In genomic region chr14:55527940-55528339, GRCm38 (mm10) we compare ENCODE assay signal across 9 mouse cellular contexts. TPM values are rescaled to one million over a fixed set of nuclear protein-coding genes. Genes with fewer than 3 reads are reported as not detected.
A peak's percentile ranks its signal among the peaks of the same experiment; 100 is the strongest.
DNase-seq lines count a peak whose midpoint lies in the region; ATAC-seq and TF ChIP-seq lines count a peak whose summit lies in the region.
"Had no signal": no experiment of that assay in that cellular context is flagged by ENCODE, and none has a peak within 500 bp of the region (broad histone marks: within the 10 kb centered on the region; RNA-seq: fewer than 3 reads in every experiment).

No protein-coding gene starts in this region.

- 8% methylated on average over 3 of the region's 3 CpGs for WGBS in thymus, adult 2 months

- DNase-seq in cerebellum, postnatal 10 days = peak; percentile 54 to 71
- DNase-seq in thymus, adult 2 months = peak; percentile 39
- no peak for DNase-seq in thymus, adult 18-20 months
- peak; percentile 74 for DNase-seq in retina, embryonic 14.5 days (ENCODE audit: low spot score)
- no peak for DNase-seq in layer of hippocampus, postnatal 14 days (ENCODE audit: low spot score in 2 of 2)
- DNase-seq in gastrocnemius, postnatal 25 days = no peak

- no peak for ATAC-seq in cerebellum, adult (ENCODE audit: insufficient number of reproducible peaks, low FRiP score, low TSS enrichment)
- peak; percentile 70 for ATAC-seq in granulocyte monocyte progenitor cell, adult 5-6 weeks (replicated peaks; ENCODE audit: poor library complexity, severe bottlenecking)

- no peaks in the 10 kb centered on the region for H3K36me3 ChIP-seq in thymus, adult 2 months (ENCODE audit: control insufficient read depth, insufficient read depth, low read length)
- H3K36me3 ChIP-seq: hindbrain, embryonic 15.5 days had no signal

- H3K27me3 ChIP-seq in thymus, adult 2 months (ENCODE audit: control insufficient read depth, insufficient read depth, low read length) = no peaks in the 10 kb centered on the region
- H3K27me3 ChIP-seq: hindbrain, embryonic 15.5 days had no signal

- no peak for TF ChIP-seq CTCF in thymus, adult 2 months (IDR thresholded peaks at IDR 0.05; ENCODE audit: borderline replicate concordance, control insufficient read depth, extremely low read depth, insufficient read depth, low read length, poor library complexity)

- no peak overlapping the region for H3K4me3 ChIP-seq in thymus, adult 2 months (ENCODE audit: control insufficient read depth, insufficient read depth, low read length)
- H3K4me3 ChIP-seq: hindbrain, embryonic 15.5 days had no signal

- no peak for TF ChIP-seq POLR2A in thymus, adult 2 months (IDR thresholded peaks at IDR 0.05; ENCODE audit: control insufficient read depth, extremely low read depth, insufficient read depth, low read length, poor library complexity)

- no peaks in the 10 kb centered on the region for H3K4me1 ChIP-seq in thymus, adult 2 months (replicated peaks; ENCODE audit: control insufficient read depth, insufficient read depth, low read length)
- H3K4me1 ChIP-seq: hindbrain, embryonic 15.5 days had no signal

- H3K27ac ChIP-seq in thymus, adult 2 months (ENCODE audit: control insufficient read depth, insufficient read depth, low read length) = no peak overlapping the region
- H3K27ac ChIP-seq: hindbrain, embryonic 15.5 days had no signal

RNA-seq across cellular contexts. Expression of gene Nrl, which starts 3.2 kb away (rescaled TPM):
- 0.50 and 0.70 TPM in 2 replicates for polyA plus RNA-seq in thymus, adult 2 months (2012; rRNA removed)
- total RNA-seq in granulocyte monocyte progenitor cell, adult 5-6 weeks (2014; fragmentation: Nextera tagmentation) = not detected in 2 replicates
- total RNA-seq in granulocyte monocyte progenitor cell, adult 5-6 weeks (2017) = not detected in 2 replicates
- total RNA-seq in layer of hippocampus, postnatal 14 days (2021) = 1 to 10 TPM; 1.5 to 2.2 TPM
- total RNA-seq in gastrocnemius, postnatal 25 days (2021) = not detected

RNA-seq across cellular contexts. Expression of gene Pck2, which starts 12.1 kb away (rescaled TPM):
- 13.2 and 13.3 TPM in 2 replicates for polyA plus RNA-seq in thymus, adult 2 months (2012; rRNA removed)
- total RNA-seq in granulocyte monocyte progenitor cell, adult 5-6 weeks (2014; fragmentation: Nextera tagmentation) = 29.0 and 38.0 TPM in 2 replicates
- 37.2 TPM in 2 replicates for total RNA-seq in granulocyte monocyte progenitor cell, adult 5-6 weeks (2017)
- 10 to 100 TPM; 24.0 to 26.8 TPM for total RNA-seq in layer of hippocampus, postnatal 14 days (2021)
- 1 to 10 TPM; 4.7 to 6.9 TPM for total RNA-seq in gastrocnemius, postnatal 25 days (2021)

RNA-seq across cellular contexts. Expression of gene Cpne6, which starts 17.7 kb away (rescaled TPM):
- polyA plus RNA-seq in thymus, adult 2 months (2012; rRNA removed) = 0.98 and 1.0 TPM in 2 replicates
- not detected in 2 replicates for total RNA-seq in granulocyte monocyte progenitor cell, adult 5-6 weeks (2014; fragmentation: Nextera tagmentation)
- not detected in 2 replicates for total RNA-seq in granulocyte monocyte progenitor cell, adult 5-6 weeks (2017)
- total RNA-seq in layer of hippocampus, postnatal 14 days (2021) = 100 to 1,000 TPM; 544 to 545 TPM
- total RNA-seq in gastrocnemius, postnatal 25 days (2021) = not detected

RNA-seq across cellular contexts. Expression of gene Dcaf11, which starts 31.9 kb away (rescaled TPM):
- polyA plus RNA-seq in thymus, adult 2 months (2012; rRNA removed) = 76.8 and 77.7 TPM in 2 replicates
- 50.5 and 65.3 TPM in 2 replicates for total RNA-seq in granulocyte monocyte progenitor cell, adult 5-6 weeks (2014; fragmentation: Nextera tagmentation)
- 58.3 and 58.7 TPM in 2 replicates for total RNA-seq in granulocyte monocyte progenitor cell, adult 5-6 weeks (2017)
- 10 to 100 TPM; 66.9 to 72.3 TPM for total RNA-seq in layer of hippocampus, postnatal 14 days (2021)
- total RNA-seq in gastrocnemius, postnatal 25 days (2021) = 100 to 1,000 TPM in 1 of 2 experiments, 10 to 100 TPM in 1; 97.3 to 105 TPM

RNA-seq across cellular contexts. Expression of gene A730061H03Rik, which starts 32.3 kb away (rescaled TPM):
- 8.2 and 8.3 TPM in 2 replicates for polyA plus RNA-seq in thymus, adult 2 months (2012; rRNA removed)
- total RNA-seq in granulocyte monocyte progenitor cell, adult 5-6 weeks (2014; fragmentation: Nextera tagmentation) = 1.9 TPM in 1 of 2 replicates, not detected in the other
- total RNA-seq in granulocyte monocyte progenitor cell, adult 5-6 weeks (2017) = 1.0 TPM in 1 of 2 replicates, not detected in the other
- total RNA-seq in layer of hippocampus, postnatal 14 days (2021) = 1 to 10 TPM in 1 of 2 experiments, under 1 TPM in 1; 0.98 to 1.1 TPM
- total RNA-seq in gastrocnemius, postnatal 25 days (2021) = not detected

Comparison
In these comparisons a context has a peak if more than half of its experiments do, and no peak if none do; other contexts are left out.
1. DNase-seq: peak in cerebellum, postnatal 10 days (2 of 2), thymus, adult 2 months (single experiment) and retina, embryonic 14.5 days (single experiment); none in thymus, adult 18-20 months (0 of 2), layer of hippocampus, postnatal 14 days (0 of 2) and gastrocnemius, postnatal 25 days (single experiment).
2. RNA of gene Cpne6, which starts 17.7 kb away (total RNA-seq): 544 to 545 TPM in layer of hippocampus, postnatal 14 days; not detected in granulocyte monocyte progenitor cell, adult 5-6 weeks and not detected in gastrocnemius, postnatal 25 days; every median in the first group is over 100 times any median in the second.